Mouse (Mus musculus) heart, embryonic 10.5 days (tissue): ENCODE measurements around the gene Gm5447. TPM values are rescaled to one million over a fixed set of nuclear protein-coding genes. Genes with fewer than 3 reads are reported as not detected.

Experiments
- DNase-seq: peaks from one replicate; pipeline ENCODE4 v3.0.0-alpha.2; 2017; ENCODE audit warnings: low spot score
- H3K27ac ChIP-seq: fragments of 300-500 bp; sonication (generic); 2 replicates; pipeline ENCODE4 v1.5.1; 2016; ENCODE audit warnings: mild to moderate bottlenecking
- H3K27me3 ChIP-seq: fragments of 300-500 bp; sonication (generic); 2 replicates; pipeline ENCODE4 v1.6.1; 2016; ENCODE audit warnings: mild to moderate bottlenecking; ENCODE audit not compliant: poor library complexity, insufficient read depth, severe bottlenecking
- H3K36me3 ChIP-seq: fragments of 300-500 bp; sonication (generic); 2 replicates; pipeline ENCODE4 v1.6.1; 2016; ENCODE audit warnings: mild to moderate bottlenecking, moderate library complexity
- H3K4me1 ChIP-seq: fragments of 300-500 bp; sonication (generic); 2 replicates; pipeline ENCODE4 v1.6.1; 2016; ENCODE audit warnings: mild to moderate bottlenecking
- H3K4me3 ChIP-seq: fragments of 300-500 bp; sonication (generic); 2 replicates; pipeline ENCODE4 v1.5.1; 2016; ENCODE audit warnings: mild to moderate bottlenecking, moderate library complexity
- H3K9me3 ChIP-seq: fragments of 300-500 bp; sonication (generic); 2 replicates; pipeline ENCODE4 v1.6.1; 2016; ENCODE audit warnings: mild to moderate bottlenecking, moderate library complexity
- WGBS: fragments of 180-500 bp; shearing (Covaris S2); methylation state at CpG from one replicate; pipeline ENCODE4 v1.1.7; 2016; 5-methylcytosine and 5-hydroxymethylcytosine counted together
- polyA plus RNA-seq: library from polyadenylated mRNA; unstranded; fragments of >200 nt; fragmentation: Nextera tagmentation; extraction: Ambion mirVana; gene quantifications from 2 replicates; pipeline ENCODE4 v1.2.1, GENCODE M21; 2016

The Gm5447 gene
- 0.11 TPM in 1 of 2 replicates, not detected in the other for polyA plus RNA-seq

- no peaks in the 10 kb centered on the region for H3K9me3 ChIP-seq
- under 1% methylated on average over 51 of the region's 54 CpGs for WGBS
- H3K4me1 ChIP-seq, result peaks cover 16% of the 10 kb centered on the region
- peak; percentile 93 for DNase-seq
- peak within 1 kb of the TSS; percentile 94 for H3K27ac ChIP-seq
- H3K36me3 ChIP-seq, result no peaks in the 10 kb centered on the region
- peak within 1 kb of the TSS; percentile 82 for H3K4me3 ChIP-seq
- no peaks in the 10 kb centered on the region for H3K27me3 ChIP-seq
Measured at GRCm38 (mm10) chr13:30973501-30974246, at the start of gene Gm5447, which contains the start of gene Exoc2. Gene Gm5447, plus strand, starts transcription at chr13:30974204. Gene Exoc2, minus strand, starts transcription at chr13:30974093.

DNA sequence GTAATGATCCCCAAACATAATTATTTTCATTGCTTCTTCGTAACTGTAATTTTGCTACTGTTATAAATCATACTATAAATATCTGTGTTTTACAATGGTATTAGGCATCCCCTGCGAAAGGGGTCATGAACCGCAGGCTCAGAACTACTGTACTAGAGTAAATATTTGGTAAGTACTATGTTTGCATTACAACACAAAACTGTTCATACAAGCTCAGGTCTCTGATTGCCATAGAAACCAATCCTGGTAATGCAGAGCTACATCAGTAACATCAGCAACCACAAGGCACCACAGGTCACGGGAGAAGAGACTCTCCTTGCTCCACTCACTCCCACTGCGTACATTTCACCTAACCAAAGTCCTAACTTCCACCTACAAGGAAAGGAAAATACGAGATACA is 49.7 kb upstream of the Gm5447 start:
- H3K4me3 ChIP-seq, result no peak overlapping the region
- H3K27ac ChIP-seq, result no peak overlapping the region
- WGBS, result 94% methylated on average over 6 of the region's 6 CpGs
- no peaks in the 10 kb centered on the region for H3K9me3 ChIP-seq
- no peak for DNase-seq
- H3K36me3 ChIP-seq, result peaks cover 19% of the 10 kb centered on the region
- H3K4me1 ChIP-seq, result peaks cover 6% of the 10 kb centered on the region; the same call in 1 of the 2 replicates
- no peaks in the 10 kb centered on the region for H3K27me3 ChIP-seq

GRCm38 (mm10) chr13:30929119-30929518 is 44.9 kb upstream of the Gm5447 start:
- Histone ChIP-seq H3K4me3 (no peak overlapping the region), H3K27me3 (no peaks in the 10 kb centered on the region), H3K27ac (no peak overlapping the region), H3K36me3 (peaks cover 14% of the 10 kb centered on the region; the same call in 1 of the 2 replicates), H3K9me3 (no peaks in the 10 kb centered on the region), H3K4me1 (peaks cover 6% of the 10 kb centered on the region; the same call in 1 of the 2 replicates)
- DNase-seq, result no peak
- 71% methylated on average over 2 of the region's 2 CpGs for WGBS

DNA sequence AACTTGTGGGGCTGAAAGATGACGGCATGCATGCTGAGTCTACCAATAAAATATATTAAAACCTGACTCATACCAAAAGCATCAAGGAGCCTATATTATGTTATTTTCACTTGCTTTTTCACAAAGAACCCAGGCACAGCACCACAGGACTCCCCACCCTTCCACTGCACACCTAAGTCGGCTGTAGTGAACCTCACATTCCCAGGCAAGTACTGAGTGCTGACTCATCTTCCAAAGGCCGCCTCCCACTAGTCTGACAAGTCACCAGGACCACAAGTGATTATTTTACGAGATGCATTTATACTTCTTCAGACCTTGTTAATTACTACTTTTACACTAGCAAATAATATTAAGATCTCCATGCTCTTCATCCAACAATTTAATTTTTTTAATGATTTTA is 42.4 kb upstream of the Gm5447 start:
- H3K4me3 ChIP-seq, result no peak overlapping the region
- DNase-seq, result no peak
- 70% methylated on average over 4 of the region's 4 CpGs for WGBS

DNA sequence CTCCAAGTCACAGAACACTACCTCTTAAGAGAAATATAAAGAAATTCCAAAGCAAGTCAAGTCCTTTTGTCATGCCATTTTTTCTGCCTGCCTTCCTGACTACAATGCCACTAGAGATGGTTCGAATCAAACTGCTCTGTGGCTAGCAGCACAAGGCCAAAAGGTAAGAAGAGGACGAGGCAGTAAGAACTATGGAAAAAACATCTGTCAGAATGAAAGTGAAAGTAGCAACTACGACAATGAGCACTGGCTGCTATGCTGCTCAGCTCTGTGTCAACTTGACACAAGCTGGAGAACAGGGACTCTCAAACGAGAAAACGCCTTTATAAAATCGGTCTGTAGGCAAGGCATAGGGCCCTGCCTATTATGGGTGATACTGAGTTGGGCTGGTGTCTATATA is 41.0 kb upstream of the Gm5447 start:
- Histone ChIP-seq H3K36me3 (peaks cover 12% of the 10 kb centered on the region; the same call in 1 of the 2 replicates), H3K9me3 (no peaks in the 10 kb centered on the region), H3K27ac (no peak overlapping the region), H3K27me3 (no peaks in the 10 kb centered on the region), H3K4me1 (peaks cover 6% of the 10 kb centered on the region; the same call in 1 of the 2 replicates), H3K4me3 (no peak overlapping the region)
- DNase-seq, result no peak
- 82% methylated on average over 6 of the region's 6 CpGs for WGBS

More for the DNA sequence above, 42.4 kb upstream of the Gm5447 start:
- Histone ChIP-seq H3K4me1 (peaks cover 6% of the 10 kb centered on the region; the same call in 1 of the 2 replicates), H3K27me3 (no peaks in the 10 kb centered on the region), H3K36me3 (peaks cover 9% of the 10 kb centered on the region; the same call in 1 of the 2 replicates), H3K27ac (no peak overlapping the region), H3K9me3 (no peaks in the 10 kb centered on the region)

DNA sequence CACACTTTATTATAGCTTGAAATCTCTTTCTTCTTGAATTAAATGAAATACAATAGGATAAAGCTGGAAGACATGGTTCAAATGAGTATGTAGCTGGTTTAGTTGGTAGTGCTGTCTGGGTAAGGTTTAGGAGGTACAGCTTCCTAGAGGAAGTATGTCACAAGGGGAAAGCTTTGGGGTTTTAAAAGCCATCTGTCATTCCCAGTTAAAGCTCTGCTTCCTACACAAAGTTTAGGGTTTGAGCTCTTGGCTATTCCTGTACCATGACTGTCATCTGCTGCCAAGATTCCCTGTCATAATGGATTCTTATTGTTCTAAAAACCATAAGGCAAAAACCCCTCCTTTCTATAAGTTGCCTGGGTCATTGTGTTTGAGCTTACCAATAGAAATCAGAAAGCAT is 28.2 kb upstream of the Gm5447 start:
- Histone ChIP-seq H3K4me1 (peaks cover 11% of the 10 kb centered on the region), H3K9me3 (no peaks in the 10 kb centered on the region), H3K27ac (no peak overlapping the region), H3K27me3 (no peaks in the 10 kb centered on the region), H3K4me3 (no peak overlapping the region), H3K36me3 (peaks cover 6% of the 10 kb centered on the region)
- DNase-seq, result no peak

GRCm38 (mm10) chr13:30947129-30947528 is 26.9 kb upstream of the Gm5447 start:
- Histone ChIP-seq H3K9me3 (no peaks in the 10 kb centered on the region), H3K36me3 (peaks cover 6% of the 10 kb centered on the region), H3K4me3 (no peak overlapping the region), H3K27ac (peak overlapping the region; percentile 38; the same call in 1 of the 2 replicates), H3K27me3 (no peaks in the 10 kb centered on the region), H3K4me1 (peaks cover 11% of the 10 kb centered on the region)
- DNase-seq, result no peak
- WGBS, result 87% methylated on average over 15 of the region's 15 CpGs

DNA sequence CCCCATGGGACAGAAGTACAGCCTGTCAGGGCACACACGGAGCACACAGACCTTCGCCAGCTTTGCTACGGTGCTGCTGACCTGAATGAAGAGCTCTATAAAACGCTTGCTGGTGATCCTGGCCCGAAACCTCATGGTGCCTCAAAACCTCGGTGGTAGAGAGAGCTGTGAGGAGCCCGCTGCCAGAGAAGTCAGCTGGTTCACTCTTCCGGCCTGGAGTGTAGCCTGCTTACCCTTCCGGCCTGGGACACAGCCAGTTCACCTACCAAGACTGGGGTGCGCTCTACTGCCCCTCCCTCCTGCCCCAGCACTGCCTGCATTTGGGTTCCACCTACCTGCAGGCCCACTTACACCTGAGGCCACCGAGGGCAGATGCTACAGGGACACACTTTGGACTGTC is 26.5 kb upstream of the Gm5447 start, which contains the start of gene Hus1b:
TSS of gene Hus1b (minus strand) at position 220 of the 400 bp plus-strand sequence.
- WGBS, result 86% methylated on average over 11 of the region's 11 CpGs

GRCm38 (mm10) chr13:30949181-30949580 is 24.8 kb upstream of the Gm5447 start:
- H3K4me1 ChIP-seq, result peaks cover 11% of the 10 kb centered on the region
- no peaks in the 10 kb centered on the region for H3K9me3 ChIP-seq
- DNase-seq, result no peak
- peaks cover 6% of the 10 kb centered on the region for H3K36me3 ChIP-seq
- WGBS, result 94% methylated on average over 9 of the region's 9 CpGs
- no peak overlapping the region for H3K27ac ChIP-seq
- H3K27me3 ChIP-seq, result no peaks in the 10 kb centered on the region
- no peak overlapping the region for H3K4me3 ChIP-seq

More for the DNA sequence above, 26.5 kb upstream of the Gm5447 start, which contains the start of gene Hus1b:
- Histone ChIP-seq H3K36me3 (peaks cover 6% of the 10 kb centered on the region), H3K4me1 (peaks cover 11% of the 10 kb centered on the region), H3K27me3 (no peaks in the 10 kb centered on the region), H3K4me3 (no peak within 1 kb of the TSS), H3K9me3 (no peaks in the 10 kb centered on the region), H3K27ac (peak within 1 kb of the TSS; percentile 38; the same call in 1 of the 2 replicates)
- DNase-seq, result no peak

DNA sequence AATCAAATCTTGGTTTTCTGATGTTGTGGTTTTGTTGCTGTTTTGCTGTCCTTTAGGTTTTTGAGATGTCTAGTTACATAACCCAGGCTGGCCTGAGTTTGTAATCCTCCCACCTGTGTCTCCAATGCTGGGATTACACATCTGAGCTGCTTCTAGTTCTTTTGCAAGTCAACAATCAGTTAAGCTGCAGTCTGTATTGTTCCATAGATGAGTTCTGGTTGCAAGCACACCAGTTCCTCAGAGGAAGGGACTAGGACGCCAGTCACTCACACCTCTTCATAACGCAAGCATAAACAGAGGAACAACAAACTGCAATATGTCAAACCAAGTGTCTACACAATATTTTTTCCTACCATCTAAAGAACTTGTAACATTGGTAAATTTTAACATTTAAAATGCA is 22.0 kb upstream of the Gm5447 start:
- Histone ChIP-seq H3K27ac (no peak overlapping the region), H3K4me1 (peaks cover 15% of the 10 kb centered on the region), H3K36me3 (peaks cover 8% of the 10 kb centered on the region), H3K4me3 (no peak overlapping the region), H3K9me3 (no peaks in the 10 kb centered on the region), H3K27me3 (no peaks in the 10 kb centered on the region)
- WGBS, result 90% methylated on average over 2 of the region's 2 CpGs
- DNase-seq, result no peak

DNA sequence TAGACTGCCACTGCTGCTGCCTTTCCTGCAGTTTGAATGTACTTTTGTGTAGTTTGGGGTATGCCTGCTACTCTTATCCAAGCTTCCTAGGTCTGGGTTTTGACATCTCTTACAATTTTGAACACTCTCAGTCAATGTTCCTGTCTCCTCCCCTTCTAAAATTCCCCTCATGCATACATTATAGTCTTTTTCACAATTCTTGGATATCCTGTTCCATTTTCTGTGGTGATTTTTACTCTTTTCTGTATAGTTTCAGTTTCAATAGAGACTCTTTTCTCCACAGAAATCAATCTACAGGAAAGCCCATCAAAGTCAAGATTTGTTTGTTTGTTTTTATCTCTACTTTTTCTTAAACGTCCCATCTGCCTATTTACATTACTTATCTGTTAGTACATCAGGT is 20.4 kb upstream of the Gm5447 start:
- no peaks in the 10 kb centered on the region for H3K9me3 ChIP-seq
- no peaks in the 10 kb centered on the region for H3K27me3 ChIP-seq
- H3K27ac ChIP-seq, result no peak overlapping the region
- WGBS, result 52% methylated on average over 1 of the region's 1 CpGs
- H3K36me3 ChIP-seq, result peaks cover 3% of the 10 kb centered on the region; the same call in 1 of the 2 replicates
- H3K4me1 ChIP-seq, result peaks cover 6% of the 10 kb centered on the region; the same call in 1 of the 2 replicates
- no peak overlapping the region for H3K4me3 ChIP-seq
- DNase-seq, result no peak

DNA sequence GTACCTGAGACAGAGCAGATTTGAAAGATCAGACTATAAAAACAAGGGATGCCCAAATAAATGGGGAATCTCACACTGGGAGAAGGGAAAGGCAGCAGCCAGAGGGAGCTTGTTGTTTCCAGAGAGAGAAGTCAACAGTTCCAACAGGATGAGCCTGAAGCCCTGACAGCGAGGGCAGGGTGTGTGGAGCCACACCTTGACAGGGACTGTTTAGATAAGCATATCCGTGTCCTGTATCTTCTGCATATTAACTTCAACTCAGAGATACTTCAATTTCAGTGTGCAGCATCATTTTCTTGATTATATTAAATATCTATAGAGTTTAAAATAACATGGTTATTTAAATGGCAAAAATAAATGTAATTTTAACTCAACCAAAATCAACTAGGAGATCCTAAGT is 13.3 kb upstream of the Gm5447 start:
- WGBS, result 77% methylated on average over 2 of the region's 2 CpGs
- Histone ChIP-seq H3K4me1 (peaks cover 5% of the 10 kb centered on the region; the same call in 1 of the 2 replicates), H3K36me3 (no peaks in the 10 kb centered on the region), H3K27ac (no peak overlapping the region), H3K27me3 (no peaks in the 10 kb centered on the region), H3K9me3 (no peaks in the 10 kb centered on the region), H3K4me3 (no peak overlapping the region)
- no peak for DNase-seq

DNA sequence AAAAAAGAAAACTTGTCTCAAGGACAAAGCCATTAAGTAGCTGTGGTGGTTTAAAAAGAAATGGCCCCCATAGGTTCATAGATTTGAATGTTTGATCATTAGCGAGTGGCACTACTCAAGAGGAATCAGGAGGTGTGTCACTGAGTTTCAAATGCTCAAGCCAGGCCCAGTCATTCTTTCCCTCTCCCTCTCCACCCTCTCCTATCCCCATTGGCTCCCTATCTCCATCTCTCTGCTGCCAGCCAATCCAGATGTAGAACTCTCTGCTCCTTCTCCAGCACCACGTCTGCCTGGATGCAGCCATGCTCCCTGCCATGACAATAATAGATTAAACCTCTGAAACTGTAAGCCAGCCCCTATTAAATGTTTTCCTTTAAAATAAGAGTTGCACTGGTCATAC is 12.1 kb upstream of the Gm5447 start:
- H3K27ac ChIP-seq, result no peak overlapping the region
- DNase-seq, result no peak
- H3K36me3 ChIP-seq, result no peaks in the 10 kb centered on the region
- no peak overlapping the region for H3K4me3 ChIP-seq
- peaks cover 11% of the 10 kb centered on the region for H3K4me1 ChIP-seq
- no peaks in the 10 kb centered on the region for H3K27me3 ChIP-seq
- no peaks in the 10 kb centered on the region for H3K9me3 ChIP-seq
- 49% methylated on average over 2 of the region's 2 CpGs for WGBS
